Mouse (Mus musculus) stomach, postnatal 0 days (tissue): ENCODE measurements around the gene Astl.

Experiments used
- CTCF ChIP-seq: IDR thresholded peaks from 2 replicates; pipeline ENCODE4 v1.5.1; 2016; ENCODE audit warnings: antibody characterized with exemption, low read depth, mild to moderate bottlenecking, moderate library complexity
- EP300 ChIP-seq: optimal IDR thresholded peaks from 2 replicates; pipeline ENCODE3; 2016; ENCODE audit warnings: antibody characterized with exemption

DNA sequence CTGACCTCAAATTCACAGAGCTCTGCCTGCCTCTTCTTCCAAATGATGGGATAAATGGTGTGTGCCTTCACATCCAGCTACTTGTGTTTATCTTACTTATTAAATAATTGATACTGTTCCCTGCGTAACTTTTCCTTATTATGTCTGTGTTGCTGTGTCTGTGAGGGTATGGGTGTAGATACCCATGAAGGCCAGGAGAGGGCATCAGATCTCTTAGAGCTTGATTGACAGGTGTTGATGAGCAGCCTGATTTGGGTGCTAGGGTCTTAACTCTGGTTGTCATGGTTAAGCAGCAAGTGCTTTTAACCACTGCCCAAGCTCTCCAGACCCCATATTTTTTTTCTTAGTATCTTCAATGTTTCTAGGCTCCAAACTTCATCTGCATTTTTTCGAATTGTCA is 29.8 kb upstream of the Astl start:
- TF ChIP-seq CTCF (peak; percentile 65), EP300 (no peak)
